Comparison of ENCODE assay signal across 8 mouse cellular contexts in the genomic region with DNA sequence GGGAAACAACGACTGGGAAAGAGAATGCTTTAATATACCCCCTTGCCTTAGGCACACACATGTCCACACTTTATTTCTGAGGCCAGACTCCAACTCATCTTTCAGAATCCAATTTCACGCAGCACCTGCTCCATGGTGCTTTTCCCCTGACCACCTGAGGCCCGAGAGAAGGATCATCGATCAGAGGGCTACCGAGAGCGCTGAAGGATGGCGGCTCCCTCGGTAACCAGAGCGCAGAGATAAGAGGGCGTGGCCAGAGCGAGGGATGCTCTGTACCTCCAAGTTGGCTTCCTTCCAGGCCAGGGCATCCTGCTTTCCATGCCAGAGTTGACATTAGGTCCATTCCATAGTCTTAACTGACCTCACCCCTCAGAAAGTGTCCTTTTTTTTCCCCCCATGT. TPM values are rescaled to one million over a fixed set of nuclear protein-coding genes. Genes with fewer than 3 reads are reported as not detected.
A peak's percentile ranks its signal among the peaks of the same experiment; 100 is the strongest.
DNase-seq lines count a peak whose midpoint lies in the region; ATAC-seq and TF ChIP-seq lines count a peak whose summit lies in the region.

No protein-coding gene starts in this region.

- H3K4me2 ChIP-seq in forebrain, embryonic 14.5 days (ENCODE audit: low read length), result peak overlapping the region; percentile 75
- H3K4me2 ChIP-seq in liver, embryonic 13.5 days, result peak overlapping the region; percentile 69

- TF ChIP-seq EP300 in ES-Bruce4 (IDR thresholded peaks at IDR 0.05; ENCODE audit: insufficient read depth, low read depth, low read length), result no peak

- no peaks in the 10 kb centered on the region for H3K27me3 ChIP-seq in ES-Bruce4 (ENCODE audit: control insufficient read depth, insufficient read depth, low read length, poor library complexity, severe bottlenecking)
- H3K27me3 ChIP-seq in forebrain, embryonic 14.5 days (replicated peaks; ENCODE audit: control insufficient read depth, insufficient read depth, low read length), result no peaks in the 10 kb centered on the region
- peaks cover 67% of the 10 kb centered on the region for H3K27me3 ChIP-seq in liver, embryonic 13.5 days

- H3K27ac ChIP-seq in gastrocnemius, adult 2 months, result no peak overlapping the region
- no peak overlapping the region for H3K27ac ChIP-seq in ES-Bruce4 (ENCODE audit: insufficient read depth, low read length)
- H3K27ac ChIP-seq in forebrain, embryonic 14.5 days (ENCODE audit: low read depth, low read length), result peak overlapping the region; percentile 96
- H3K27ac ChIP-seq in liver, embryonic 13.5 days, result no peak overlapping the region

- TF ChIP-seq CTCF in gastrocnemius, adult 2 months (IDR thresholded peaks at IDR 0.05), result no peak
- no peak for TF ChIP-seq CTCF in ES-Bruce4 (IDR thresholded peaks at IDR 0.05; ENCODE audit: low read depth, low read length)

- DNase-seq in gastrocnemius, adult 2 months, result no peak
- no peak for DNase-seq in gastrocnemius, postnatal 25 days
- peak; percentile 66 for DNase-seq in forebrain, embryonic 14.5 days (ENCODE audit: low spot score)
- DNase-seq in liver, embryonic 13.5 days, result no peak
- no peak for DNase-seq in right cerebral cortex, postnatal 25 days
- no peak for DNase-seq in urinary bladder, postnatal 14 days (ENCODE audit: low spot score)
- no peak for DNase-seq in layer of hippocampus, adult 8-10 months (ENCODE audit: low spot score in 2 of 2)

- peak; percentile 13 for ATAC-seq in forebrain, embryonic 14.5 days
- ATAC-seq in liver, embryonic 13.5 days (ENCODE audit: low read depth), result no peak

- TF ChIP-seq POLR2A in ES-Bruce4 (IDR thresholded peaks at IDR 0.05; ENCODE audit: insufficient read depth, low read length), result no peak

- intact Hi-C loops in gastrocnemius, adult 2 months (cut with DNase I), result loop anchor here (2.0 to 5.0 kb wide), 2 partner anchors 48 to 58 kb away; no protein-coding TSS in a partner anchor

- no peaks in the 10 kb centered on the region for H3K36me3 ChIP-seq in ES-Bruce4 (ENCODE audit: control insufficient read depth, insufficient read depth, low read length, poor library complexity, severe bottlenecking)
- no peaks in the 10 kb centered on the region for H3K36me3 ChIP-seq in forebrain, embryonic 14.5 days (ENCODE audit: control insufficient read depth, insufficient read depth, low read length)
- H3K36me3 ChIP-seq in liver, embryonic 13.5 days, result no peaks in the 10 kb centered on the region

- no peaks in the 10 kb centered on the region for H3K9me3 ChIP-seq in ES-Bruce4 (replicated peaks; ENCODE audit: control insufficient read depth, insufficient read depth, low read length, poor library complexity, severe bottlenecking)
- H3K9me3 ChIP-seq in forebrain, embryonic 14.5 days (replicated peaks; ENCODE audit: control insufficient read depth, low read length), result no peaks in the 10 kb centered on the region
- no peaks in the 10 kb centered on the region for H3K9me3 ChIP-seq in liver, embryonic 13.5 days (replicated peaks)

- H3K9ac ChIP-seq in ES-Bruce4 (ENCODE audit: low read depth, poor library complexity, severe bottlenecking), result peak overlapping the region; percentile 60
- H3K9ac ChIP-seq in forebrain, embryonic 14.5 days (ENCODE audit: low read length), result peak overlapping the region; percentile 97
- H3K9ac ChIP-seq in liver, embryonic 13.5 days, result no peak overlapping the region

- H3K4me1 ChIP-seq in ES-Bruce4 (ENCODE audit: control insufficient read depth, insufficient read depth, low read length), result peaks cover 1% of the 10 kb centered on the region
- H3K4me1 ChIP-seq in forebrain, embryonic 14.5 days (ENCODE audit: control insufficient read depth, insufficient read depth, low read length), result peaks cover 28% of the 10 kb centered on the region
- H3K4me1 ChIP-seq in liver, embryonic 13.5 days (replicated peaks), result peaks cover 5% of the 10 kb centered on the region

- peak overlapping the region; percentile 86 for H3K4me3 ChIP-seq in gastrocnemius, adult 2 months
- peak overlapping the region; percentile 83 for H3K4me3 ChIP-seq in ES-Bruce4 (ENCODE audit: low read depth, low read length)
- H3K4me3 ChIP-seq in forebrain, embryonic 14.5 days (ENCODE audit: low read depth, low read length), result peak overlapping the region; percentile 79
- peak overlapping the region; percentile 52; the same call in 1 of the 2 replicates for H3K4me3 ChIP-seq in liver, embryonic 13.5 days (replicated peaks)

- whole genome bisulfite sequencing in forebrain, embryonic 14.5 days, result 3% methylated on average over 11 of the region's 11 CpGs
- 2% methylated on average over 11 of the region's 11 CpGs for WGBS in liver, embryonic 13.5 days (ENCODE audit: insufficient replicate concordance)

RNA-seq across cellular contexts. Expression of a gene that starts 0.6 kb away (rescaled TPM):
- 1 to 10 TPM in 1 of 2 experiments, under 1 TPM in 1; 0.94 to 2.3 TPM for total RNA-seq in gastrocnemius, adult 2 months (2021)
- 1 to 10 TPM; 2.9 to 4.1 TPM for total RNA-seq in gastrocnemius, postnatal 25 days (2021)
- 1.9 and 2.6 TPM in 2 replicates for polyA plus RNA-seq in ES-Bruce4 (2011; ENCODE audit: insufficient read depth, insufficient read length, low read depth, missing spikeins)
- polyA plus RNA-seq in forebrain, embryonic 14.5 days (2014; fragmentation: Nextera tagmentation; extraction: Ambion mirVana), result 18.3 and 20.8 TPM in 2 replicates
- polyA plus RNA-seq in liver, embryonic 13.5 days (2015; fragmentation: Nextera tagmentation; extraction: Ambion mirVana), result 1.00 and 1.1 TPM in 2 replicates
- total RNA-seq in layer of hippocampus, adult 8-10 months (2022), result 1 to 10 TPM; 3.2 to 6.0 (median 4.1) TPM
